Mouse (Mus musculus): ENCODE measurements around the gene Chn2.

GRCm38 (mm10) chr6:54326671-54327625 lies 287.6 kb downstream of the Chn2 start:
- TF ChIP-seq CTCF (IDR thresholded peaks at IDR 0.05; ENCODE audit: borderline replicate concordance, insufficient read depth, low read depth, low read length) = no peak
- no peak for TF ChIP-seq POLR2A (IDR thresholded peaks at IDR 0.05; ENCODE audit: borderline replicate concordance, insufficient read depth, low read length)

Data from cerebellum, adult 2 months (tissue).